Mouse (Mus musculus): Measurements from ENCODE around the gene Abcb6. TPM values are rescaled to one million over a fixed set of nuclear protein-coding genes. Genes with fewer than 3 reads are reported as not detected.

Abcb6 gene
- polyA plus RNA-seq, 1 experiment = 23.8 TPM

GRCm38 (mm10) chr1:75218227-75219001 lies 38.2 kb upstream of the Abcb6 start:
- TF ChIP-seq CTCF (IDR thresholded peaks at IDR 0.05; ENCODE audit: extremely low read depth, insufficient read depth, low read length) (no peak), POLR2A (IDR thresholded peaks at IDR 0.05; ENCODE audit: extremely low read depth, insufficient read depth, low read length) (no peak; the same call in 1 of the 2 replicates)
- Histone ChIP-seq H3K4me3 (ENCODE audit: insufficient read depth, low read length) (peak overlapping the region; percentile 74), H3K27ac (ENCODE audit: insufficient read depth, low read length) (peak overlapping the region; percentile 86), H3K4me1 (ENCODE audit: control insufficient read depth, insufficient read depth, low read length) (peaks cover 5% of the 10 kb centered on the region)

- Histone ChIP-seq H3K27ac (ENCODE audit: insufficient read depth, low read length) (peak overlapping the region; percentile 86; the same call in 1 of the 2 replicates), H3K4me1 (ENCODE audit: control insufficient read depth, insufficient read depth, low read length) (peaks cover 5% of the 10 kb centered on the region), H3K4me3 (ENCODE audit: insufficient read depth, low read length) (peak overlapping the region; percentile 74)
- TF ChIP-seq POLR2A (IDR thresholded peaks at IDR 0.05; ENCODE audit: extremely low read depth, insufficient read depth, low read length) (no peak), CTCF (IDR thresholded peaks at IDR 0.05; ENCODE audit: extremely low read depth, insufficient read depth, low read length) (no peak)
These were observed 37.7 kb upstream of the Abcb6 start for GRCm38 (mm10) chr1:75217893-75218226.

- TF ChIP-seq POLR2A (IDR thresholded peaks at IDR 0.05; ENCODE audit: extremely low read depth, insufficient read depth, low read length) (0 out of 2 replicates have a peak, but pooled peaks have one; percentile 5), CTCF (IDR thresholded peaks at IDR 0.05; ENCODE audit: extremely low read depth, insufficient read depth, low read length) (no peak)
- H3K4me3 ChIP-seq (ENCODE audit: insufficient read depth, low read length) = peak overlapping the region; percentile 74
- H3K4me1 ChIP-seq (ENCODE audit: control insufficient read depth, insufficient read depth, low read length) = peaks cover 5% of the 10 kb centered on the region
- H3K27ac ChIP-seq (ENCODE audit: insufficient read depth, low read length) = no peak overlapping the region
These were observed 36.8 kb upstream of the Abcb6 start for GRCm38 (mm10) chr1:75216797-75217585.

GRCm38 (mm10) chr1:75215785-75216184 lies 35.6 kb upstream of the Abcb6 start:
- Histone ChIP-seq H3K4me3 (ENCODE audit: insufficient read depth, low read length) (no peak overlapping the region), H3K27ac (ENCODE audit: insufficient read depth, low read length) (no peak overlapping the region), H3K4me1 (ENCODE audit: control insufficient read depth, insufficient read depth, low read length) (peaks cover 9% of the 10 kb centered on the region)
- TF ChIP-seq POLR2A (IDR thresholded peaks at IDR 0.05; ENCODE audit: extremely low read depth, insufficient read depth, low read length) (no peak), CTCF (IDR thresholded peaks at IDR 0.05; ENCODE audit: extremely low read depth, insufficient read depth, low read length) (no peak)

GRCm38 (mm10) chr1:75214886-75215285 lies 34.7 kb upstream of the Abcb6 start:
- peaks cover 12% of the 10 kb centered on the region for H3K4me1 ChIP-seq (ENCODE audit: control insufficient read depth, insufficient read depth, low read length)
- TF ChIP-seq CTCF (IDR thresholded peaks at IDR 0.05; ENCODE audit: extremely low read depth, insufficient read depth, low read length) (no peak), POLR2A (IDR thresholded peaks at IDR 0.05; ENCODE audit: extremely low read depth, insufficient read depth, low read length) (no peak)
- H3K4me3 ChIP-seq (ENCODE audit: insufficient read depth, low read length) = no peak overlapping the region
- peak overlapping the region; percentile 42; the same call in 1 of the 2 replicates for H3K27ac ChIP-seq (ENCODE audit: insufficient read depth, low read length)

- TF ChIP-seq CTCF (IDR thresholded peaks at IDR 0.05; ENCODE audit: extremely low read depth, insufficient read depth, low read length) (no peak), POLR2A (IDR thresholded peaks at IDR 0.05; ENCODE audit: extremely low read depth, insufficient read depth, low read length) (0 out of 2 replicates have a peak, but pooled peaks have one; percentile 7)
- Histone ChIP-seq H3K4me3 (ENCODE audit: insufficient read depth, low read length) (no peak overlapping the region), H3K27ac (ENCODE audit: insufficient read depth, low read length) (peak overlapping the region; percentile 42; the same call in 1 of the 2 replicates), H3K4me1 (ENCODE audit: control insufficient read depth, insufficient read depth, low read length) (peaks cover 12% of the 10 kb centered on the region)
These were observed 34.2 kb upstream of the Abcb6 start for GRCm38 (mm10) chr1:75214442-75214841.

- H3K4me3 ChIP-seq (ENCODE audit: insufficient read depth, low read length) = no peak overlapping the region
- TF ChIP-seq CTCF (IDR thresholded peaks at IDR 0.05; ENCODE audit: extremely low read depth, insufficient read depth, low read length) (no peak), POLR2A (IDR thresholded peaks at IDR 0.05; ENCODE audit: extremely low read depth, insufficient read depth, low read length) (no peak)
- peaks cover 12% of the 10 kb centered on the region for H3K4me1 ChIP-seq (ENCODE audit: control insufficient read depth, insufficient read depth, low read length)
- H3K27ac ChIP-seq (ENCODE audit: insufficient read depth, low read length) = no peak overlapping the region
These were observed 32.9 kb upstream of the Abcb6 start for GRCm38 (mm10) chr1:75213096-75213495.

- Histone ChIP-seq H3K27ac (ENCODE audit: insufficient read depth, low read length) (no peak overlapping the region), H3K4me1 (ENCODE audit: control insufficient read depth, insufficient read depth, low read length) (peaks cover 12% of the 10 kb centered on the region), H3K4me3 (ENCODE audit: insufficient read depth, low read length) (no peak overlapping the region)
- TF ChIP-seq POLR2A (IDR thresholded peaks at IDR 0.05; ENCODE audit: extremely low read depth, insufficient read depth, low read length) (0 out of 2 replicates have a peak, but pooled peaks have one; percentile 22), CTCF (IDR thresholded peaks at IDR 0.05; ENCODE audit: extremely low read depth, insufficient read depth, low read length) (no peak)
These were observed 32.4 kb upstream of the Abcb6 start for GRCm38 (mm10) chr1:75212542-75212941.

GRCm38 (mm10) chr1:75211141-75211708 lies 31.0 kb upstream of the Abcb6 start:
- Histone ChIP-seq H3K4me3 (ENCODE audit: insufficient read depth, low read length) (peak overlapping the region; percentile 84), H3K27ac (ENCODE audit: insufficient read depth, low read length) (no peak overlapping the region), H3K4me1 (ENCODE audit: control insufficient read depth, insufficient read depth, low read length) (peaks cover 10% of the 10 kb centered on the region)
- TF ChIP-seq CTCF (IDR thresholded peaks at IDR 0.05; ENCODE audit: extremely low read depth, insufficient read depth, low read length) (no peak), POLR2A (IDR thresholded peaks at IDR 0.05; ENCODE audit: extremely low read depth, insufficient read depth, low read length) (no peak)
